Mouse (Mus musculus) CH12.LX (cell line): ENCODE results near the gene Sec24a. TPM values are rescaled to one million over a fixed set of nuclear protein-coding genes. Genes with fewer than 3 reads are reported as not detected.

Experiments used
- DNase-seq: peaks from one replicate; pipeline ENCODE4 v3.0.0-alpha.2; 2013; ENCODE audit errors: extremely low read depth
- H3K27ac ChIP-seq: 2 replicates; pipeline ENCODE4 v1.5.1; 2012; ENCODE audit warnings: low read depth, mild to moderate bottlenecking, control low read depth, moderate library complexity; ENCODE audit not compliant: insufficient read depth
- H3K27me3 ChIP-seq: replicated peaks from 2 replicates; pipeline ENCODE3; 2012; ENCODE audit warnings: inconsistent platforms
- H3K36me3 ChIP-seq, 2 experiments: replicated peaks in 1 of 2; 2 replicates each; pipeline versions ENCODE3 to v1.6.1; 2012; ENCODE audit warnings: inconsistent platforms in 1 of 2, low read length in 1 of 2, mild to moderate bottlenecking in 1 of 2, mixed read lengths in 1 of 2, moderate library complexity in 1 of 2; ENCODE audit not compliant: control insufficient read depth in 1 of 2, insufficient read depth in 1 of 2
- H3K4me1 ChIP-seq, 2 experiments: 2 replicates each; pipeline ENCODE4 v1.6.1; 2012; ENCODE audit warnings: inconsistent platforms in 1 of 2, moderate library complexity in 1 of 2; ENCODE audit not compliant: insufficient read depth in 2 of 2, control insufficient read depth in 1 of 2
- H3K4me2 ChIP-seq: 2 replicates; pipeline ENCODE4 v1.6.1; 2012; ENCODE audit warnings: low read depth, mild to moderate bottlenecking, control low read depth; ENCODE audit not compliant: poor library complexity, insufficient read depth, severe bottlenecking
- H3K4me3 ChIP-seq, 3 experiments: fragments of 150-350 bp in 1 of 3; sonication (generic) in 1 of 3; replicated peaks in 1 of 3; 2 replicates each; pipeline versions ENCODE3 to v1.5.1; 2011 to 2012; ENCODE audit warnings: low read depth in 2 of 3, low read length in 2 of 3, mild to moderate bottlenecking in 2 of 3, moderate library complexity in 2 of 3, control low read depth in 1 of 3, improper control_type of control experiment in 1 of 3, inconsistent platforms in 1 of 3, mixed read lengths in 1 of 3; ENCODE audit not compliant: poor library complexity in 1 of 3
- H3K79me2 ChIP-seq: replicated peaks from 2 replicates; pipeline ENCODE4 v1.6.1; 2012; ENCODE audit warnings: mild to moderate bottlenecking, moderate library complexity; ENCODE audit not compliant: control insufficient read depth, poor library complexity, insufficient read depth, severe bottlenecking; ENCODE audit errors: extremely low read depth
- H3K9ac ChIP-seq: 2 replicates; pipeline ENCODE4 v1.6.1; 2012; ENCODE audit warnings: low read depth, mild to moderate bottlenecking, control low read depth, moderate library complexity; ENCODE audit not compliant: insufficient read depth
- H3K9me3 ChIP-seq: replicated peaks from 2 replicates; pipeline ENCODE3; 2012; ENCODE audit warnings: low read length, inconsistent platforms, mixed read lengths
- CHD1 ChIP-seq: IDR thresholded peaks from 2 replicates; pipeline ENCODE4 v1.6.1; 2012; ENCODE audit warnings: low read depth, low read length, improper control_type of control experiment, inconsistent platforms
- CTCF ChIP-seq, 2 experiments: IDR thresholded peaks in 1 of 2; conservative IDR thresholded peaks in 1 of 2; 2 replicates each; pipeline ENCODE4 v1.5.1; 2011 to 2012; ENCODE audit warnings: low read depth in 2 of 2, low read length in 2 of 2, improper control_type of control experiment in 1 of 2, inconsistent platforms in 1 of 2, mild to moderate bottlenecking in 1 of 2, moderate library complexity in 1 of 2
- E2F4 ChIP-seq: IDR thresholded peaks from 2 replicates; pipeline ENCODE4 v1.6.1; 2011; ENCODE audit warnings: low read depth, low read length, improper control_type of control experiment; ENCODE audit not compliant: insufficient replicate concordance
- ELF1 ChIP-seq: IDR thresholded peaks from 2 replicates; pipeline ENCODE4 v1.6.1; 2014; ENCODE audit warnings: low read depth, mild to moderate bottlenecking, inconsistent platforms, low read length, improper control_type of control experiment
- ETS1 ChIP-seq: conservative IDR thresholded peaks from 2 replicates; pipeline ENCODE4 v1.6.1; 2012; ENCODE audit warnings: low read depth, mild to moderate bottlenecking, inconsistent platforms, low read length, improper control_type of control experiment, moderate library complexity
- GABPA ChIP-seq: IDR thresholded peaks from 2 replicates; pipeline ENCODE4 v1.6.1; 2012; ENCODE audit warnings: low read depth, low read length, improper control_type of control experiment, inconsistent platforms; ENCODE audit not compliant: insufficient replicate concordance
- IRF4 ChIP-seq: IDR thresholded peaks from 2 replicates; pipeline ENCODE4 v1.6.1; 2014; ENCODE audit warnings: low read depth, mild to moderate bottlenecking, inconsistent platforms, low read length, improper control_type of control experiment
- JUN ChIP-seq: IDR thresholded peaks from 2 replicates; pipeline ENCODE4 v1.6.1; 2011; ENCODE audit warnings: low read depth, mild to moderate bottlenecking, low read length, improper control_type of control experiment, moderate library complexity; ENCODE audit not compliant: insufficient read depth
- JUND ChIP-seq: conservative IDR thresholded peaks from 2 replicates; pipeline ENCODE4 v1.6.1; 2011; ENCODE audit warnings: low read depth, low read length, improper control_type of control experiment
- KAT2A ChIP-seq: IDR thresholded peaks from 2 replicates; pipeline ENCODE4 v1.6.1; 2012; ENCODE audit warnings: low read length, improper control_type of control experiment, inconsistent platforms; ENCODE audit not compliant: insufficient replicate concordance
- MAFK ChIP-seq: IDR thresholded peaks from 2 replicates; pipeline ENCODE4 v1.6.1; 2011; ENCODE audit warnings: low read length, improper control_type of control experiment; ENCODE audit not compliant: insufficient replicate concordance
- MAX ChIP-seq: IDR thresholded peaks from 2 replicates; pipeline ENCODE4 v1.6.1; 2011; ENCODE audit warnings: low read length, improper control_type of control experiment
- MEF2A ChIP-seq: IDR thresholded peaks from 2 replicates; pipeline ENCODE4 v1.6.1; 2014; ENCODE audit warnings: low read depth, mild to moderate bottlenecking, inconsistent platforms, low read length, improper control_type of control experiment, borderline replicate concordance
- MXI1 ChIP-seq: IDR thresholded peaks from 2 replicates; pipeline ENCODE4 v1.6.1; 2011; ENCODE audit warnings: mild to moderate bottlenecking, low read depth, low read length, improper control_type of control experiment
- NELFE ChIP-seq: IDR thresholded peaks from 2 replicates; pipeline ENCODE4 v1.6.1; 2011; ENCODE audit warnings: low read depth, low read length, improper control_type of control experiment
- NRF1 ChIP-seq: IDR thresholded peaks from 2 replicates; pipeline ENCODE4 v1.6.1; 2014; ENCODE audit warnings: low read depth, mild to moderate bottlenecking, inconsistent platforms, low read length, improper control_type of control experiment, moderate library complexity
- PAX5 ChIP-seq: IDR thresholded peaks from 2 replicates; pipeline ENCODE4 v1.6.1; 2012; ENCODE audit warnings: low read length, inconsistent platforms, mixed read lengths
- POLR2AphosphoS2 ChIP-seq: IDR thresholded peaks from 2 replicates; pipeline ENCODE4 v1.6.1; 2011; ENCODE audit warnings: low read depth, low read length, improper control_type of control experiment
- RAD21 ChIP-seq: IDR thresholded peaks from 2 replicates; pipeline ENCODE4 v1.6.1; 2011; ENCODE audit warnings: low read depth, mild to moderate bottlenecking, low read length, improper control_type of control experiment, moderate library complexity
- RCOR1 ChIP-seq: conservative IDR thresholded peaks from 2 replicates; pipeline ENCODE4 v1.6.1; 2012; ENCODE audit warnings: low read depth, mild to moderate bottlenecking, inconsistent platforms, low read length, improper control_type of control experiment
- SMC3 ChIP-seq: IDR thresholded peaks from 2 replicates; pipeline ENCODE4 v1.6.1; 2011; ENCODE audit warnings: low read depth, low read length, improper control_type of control experiment
- TBP ChIP-seq: conservative IDR thresholded peaks from 2 replicates; pipeline ENCODE4 v1.6.1; 2011; ENCODE audit warnings: low read depth, low read length, improper control_type of control experiment
- TCF12 ChIP-seq: IDR thresholded peaks from 2 replicates; pipeline ENCODE4 v1.6.1; 2014; ENCODE audit warnings: low read depth, mild to moderate bottlenecking, inconsistent platforms, low read length, improper control_type of control experiment
- USF1 ChIP-seq: IDR thresholded peaks from 2 replicates; pipeline ENCODE4 v1.6.1; 2014; ENCODE audit warnings: low read depth, mild to moderate bottlenecking, inconsistent platforms, low read length, improper control_type of control experiment
- USF2 ChIP-seq: conservative IDR thresholded peaks from 2 replicates; pipeline ENCODE4 v1.6.1; 2011; ENCODE audit warnings: low read depth, low read length, improper control_type of control experiment
- ZC3H11A ChIP-seq: IDR thresholded peaks from 2 replicates; pipeline ENCODE4 v1.6.1; 2012; ENCODE audit warnings: low read depth, mild to moderate bottlenecking, inconsistent platforms, low read length, improper control_type of control experiment
- ZKSCAN1 ChIP-seq: IDR thresholded peaks from 2 replicates; pipeline ENCODE4 v1.6.1; 2012; ENCODE audit warnings: low read depth, inconsistent platforms, low read length, improper control_type of control experiment, borderline replicate concordance
- ZMIZ1 ChIP-seq: IDR thresholded peaks from 2 replicates; pipeline ENCODE4 v1.6.1; 2012; ENCODE audit warnings: low read depth, mild to moderate bottlenecking, inconsistent platforms, low read length, improper control_type of control experiment
- ZNF384 ChIP-seq: IDR thresholded peaks from 2 replicates; pipeline ENCODE4 v1.6.1; 2012; ENCODE audit warnings: low read depth, low read length, improper control_type of control experiment, inconsistent platforms
- dilution Hi-C: fragments of 300-500 bp; cut with MboI; formaldehyde crosslinking; loops from 2 replicates; pipeline ENCODE4 v1.14.3; 2020; ENCODE audit warnings: low sequenced_read_pairs; ENCODE audit not compliant: extremely low pct_unique_long_range_greater_than_20kb, extremely low pct_ligation_motif_present
- in situ Hi-C: fragments of 300-500 bp; cut with MboI; formaldehyde crosslinking; loops from 3 replicates; pipeline ENCODE4 v1.14.3; 2019; ENCODE audit warnings: low sequenced_read_pairs, low pct_ligation_motif_present, low pct_unique_long_range_greater_than_20kb, mixed read lengths
- polyA plus RNA-seq: library from polyadenylated mRNA; unstranded; fragments of >175 nt; gene quantifications from 2 replicates; pipeline ENCODE4 v1.2.1, GENCODE M21; 2012; ENCODE audit warnings: low read depth; ENCODE audit not compliant: insufficient read length
- total RNA-seq, 2 experiments: library from RNA; depleted of rRNA; stranded (reverse); fragments of 300-350 nt in 1 of 2; fragments of >200 nt in 1 of 2; gene quantifications; 2 replicates each; pipeline ENCODE4 v1.2.3; 2012 to 2014

The Sec24a gene
- total and polyA plus RNA-seq, 3 experiments: 5.5 to 16.8 (median 6.3) TPM

- TF ChIP-seq GABPA (no peak), SMC3 (no peak), IRF4 (no peak), CHD1 (no peak), ZNF384 (no peak)
Observed at GRCm38 (mm10) chr11:51661867-51662365, 101.5 kb downstream of the Sec24a start (continued).

GRCm38 (mm10) chr11:51658705-51659104, 104.7 kb downstream of the Sec24a start:
- Histone ChIP-seq H3K4me1 (peaks cover 0 to 13% of the 10 kb centered on the region in 2 experiments; a peak in 2 of 4 replicates), H3K36me3 (peaks cover 5 to 21% of the 10 kb centered on the region in 2 experiments), H3K27me3 (no peaks in the 10 kb centered on the region), H3K79me2 (no peaks in the 10 kb centered on the region), H3K4me2 (no peak overlapping the region), H3K9me3 (no peaks in the 10 kb centered on the region), H3K9ac (no peak overlapping the region), H3K27ac (no peak overlapping the region), H3K4me3 (no peak overlapping the region)
- in situ Hi-C loops: no loop called here
- no peak for DNase-seq
- TF ChIP-seq E2F4 (no peak), KAT2A (no peak), NELFE (no peak), ELF1 (no peak), MXI1 (no peak), JUND (no peak), CTCF (conservative IDR thresholded peaks at IDR 0.05 in 1 of 2, IDR thresholded peaks at IDR 0.05 in 1 of 2; ENCODE audit: low read depth in 2 of 2, low read length in 2 of 2) (no peak), ZKSCAN1 (no peak), JUN (no peak), PAX5 (no peak), MAFK (no peak), RCOR1 (no peak), RAD21 (no peak), TCF12 (no peak)
- dilution Hi-C loops: no loop called here

GRCm38 (mm10) chr11:51658291-51658690, 105.1 kb downstream of the Sec24a start:
- dilution Hi-C loops: no loop called here
- H3K4me2 ChIP-seq: no peak overlapping the region

More at GRCm38 (mm10) chr11:51658291-51658690, 105.1 kb downstream of the Sec24a start:
- H3K9me3 ChIP-seq: no peaks in the 10 kb centered on the region
- TF ChIP-seq NRF1 (no peak), ETS1 (no peak), MAFK (no peak), ZMIZ1 (no peak), TBP (no peak), USF1 (no peak), CHD1 (no peak), IRF4 (no peak), MEF2A (no peak), POLR2AphosphoS2 (no peak), SMC3 (no peak), ZC3H11A (no peak), USF2 (no peak), ZNF384 (no peak), E2F4 (no peak), RAD21 (no peak), MAX (no peak)
- no peak overlapping the region for H3K27ac ChIP-seq
- no peaks in the 10 kb centered on the region for H3K27me3 ChIP-seq
- H3K4me3 ChIP-seq: no peak overlapping the region
- in situ Hi-C loops: no loop called here
- H3K4me1 ChIP-seq: peaks cover 0 to 13% of the 10 kb centered on the region in 2 experiments; a peak in 2 of 4 replicates
- no peaks in the 10 kb centered on the region for H3K79me2 ChIP-seq
- no peak overlapping the region for H3K9ac ChIP-seq
- DNase-seq: no peak
- H3K36me3 ChIP-seq: peaks cover 5 to 21% of the 10 kb centered on the region in 2 experiments
